Mouse (Mus musculus) lung, embryonic 14.5 days (tissue): Measurements from ENCODE around the gene Mrpl20. TPM values are rescaled to one million over a fixed set of nuclear protein-coding genes. Genes with fewer than 3 reads are reported as not detected.

Experiments
- ATAC-seq: fragments of 200-750 bp; cut with Nextera tagmentation; 2 replicates; pipeline ENCODE4 v1.8.0; 2017; ENCODE audit warnings: mild to moderate bottlenecking, moderate TSS enrichment, moderate library complexity; ENCODE audit not compliant: insufficient read depth
- DNase-seq: peaks from one replicate; pipeline ENCODE4 v3.0.0-alpha.2; 2015
- H3K27ac ChIP-seq: fragments of 300-500 bp; sonication (generic); 2 replicates; pipeline ENCODE4 v1.5.1; 2014; ENCODE audit warnings: low read depth, mild to moderate bottlenecking, moderate library complexity
- H3K27me3 ChIP-seq: fragments of 300-500 bp; sonication (generic); 2 replicates; pipeline ENCODE4 v1.6.1; 2014; ENCODE audit warnings: low read length, control low read depth; ENCODE audit not compliant: insufficient read depth
- H3K36me3 ChIP-seq: fragments of 300-500 bp; sonication (generic); 2 replicates; pipeline ENCODE4 v1.6.1; 2014; ENCODE audit warnings: control low read depth; ENCODE audit not compliant: insufficient read depth
- H3K4me1 ChIP-seq: fragments of 300-500 bp; sonication (generic); 2 replicates; pipeline ENCODE4 v1.6.1; 2014; ENCODE audit warnings: antibody characterized with exemption, control low read depth; ENCODE audit not compliant: insufficient read depth
- H3K4me2 ChIP-seq: fragments of 300-500 bp; sonication (generic); 2 replicates; pipeline ENCODE4 v1.6.1; 2014; ENCODE audit warnings: mild to moderate bottlenecking
- H3K4me3 ChIP-seq: fragments of 300-500 bp; sonication (generic); 2 replicates; pipeline ENCODE4 v1.5.1; 2014; ENCODE audit warnings: low read depth, low read length
- H3K9ac ChIP-seq: fragments of 300-500 bp; sonication (generic); 2 replicates; pipeline ENCODE4 v1.6.1; 2014
- H3K9me3 ChIP-seq: fragments of 300-500 bp; sonication (generic); 2 replicates; pipeline ENCODE4 v1.6.1; 2016; ENCODE audit warnings: low read depth, low read length, control low read depth
- CTCF ChIP-seq: IDR thresholded peaks from 2 replicates; pipeline ENCODE4 v1.5.1; 2016; ENCODE audit warnings: antibody characterized with exemption, low read depth
- WGBS: fragments of 180-500 bp; shearing (Covaris S2); extraction: QIAGEN DNeasy Blood & Tissue Kit; methylation state at CpG from one replicate; pipeline ENCODE4 v1.1.7; 2014; 5-methylcytosine and 5-hydroxymethylcytosine counted together
- polyA plus RNA-seq: library from polyadenylated mRNA; unstranded; fragments of >200 nt; fragmentation: Nextera tagmentation; extraction: Ambion mirVana; gene quantifications from 2 replicates; pipeline ENCODE4 v1.2.1, GENCODE M21; 2014

Mrpl20 gene
- polyA plus RNA-seq, 1 experiment from 2014 or later, result 231 TPM

DNA sequence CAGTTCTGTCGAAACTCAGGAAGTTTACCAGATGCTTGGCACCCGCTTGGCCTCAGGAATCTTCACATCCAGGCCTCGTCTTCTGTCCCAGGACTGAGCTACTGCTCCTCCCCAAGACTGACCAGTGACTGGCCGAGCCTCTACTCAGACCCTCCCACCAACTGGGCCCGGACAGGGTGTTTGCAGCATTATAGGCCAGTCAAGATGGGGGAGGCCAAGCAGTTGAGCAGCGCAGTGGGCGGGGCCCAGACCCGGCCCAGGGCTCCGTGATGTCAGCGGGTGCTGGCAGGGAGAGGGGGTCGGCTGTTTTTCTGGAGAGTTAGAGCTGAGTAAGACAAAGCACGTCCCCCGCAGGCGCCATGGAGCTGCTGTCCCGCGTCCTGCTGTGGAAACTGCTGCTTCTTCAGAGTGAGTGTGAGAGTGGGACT, 36.8 kb downstream of the Mrpl20 start, which contains the start of gene Mxra8:
Gene Mxra8, plus strand, starts transcription at position 198 of the 428 bp plus-strand sequence.
- H3K4me2 ChIP-seq, result peak within 1 kb of the TSS; percentile 96

DNA sequence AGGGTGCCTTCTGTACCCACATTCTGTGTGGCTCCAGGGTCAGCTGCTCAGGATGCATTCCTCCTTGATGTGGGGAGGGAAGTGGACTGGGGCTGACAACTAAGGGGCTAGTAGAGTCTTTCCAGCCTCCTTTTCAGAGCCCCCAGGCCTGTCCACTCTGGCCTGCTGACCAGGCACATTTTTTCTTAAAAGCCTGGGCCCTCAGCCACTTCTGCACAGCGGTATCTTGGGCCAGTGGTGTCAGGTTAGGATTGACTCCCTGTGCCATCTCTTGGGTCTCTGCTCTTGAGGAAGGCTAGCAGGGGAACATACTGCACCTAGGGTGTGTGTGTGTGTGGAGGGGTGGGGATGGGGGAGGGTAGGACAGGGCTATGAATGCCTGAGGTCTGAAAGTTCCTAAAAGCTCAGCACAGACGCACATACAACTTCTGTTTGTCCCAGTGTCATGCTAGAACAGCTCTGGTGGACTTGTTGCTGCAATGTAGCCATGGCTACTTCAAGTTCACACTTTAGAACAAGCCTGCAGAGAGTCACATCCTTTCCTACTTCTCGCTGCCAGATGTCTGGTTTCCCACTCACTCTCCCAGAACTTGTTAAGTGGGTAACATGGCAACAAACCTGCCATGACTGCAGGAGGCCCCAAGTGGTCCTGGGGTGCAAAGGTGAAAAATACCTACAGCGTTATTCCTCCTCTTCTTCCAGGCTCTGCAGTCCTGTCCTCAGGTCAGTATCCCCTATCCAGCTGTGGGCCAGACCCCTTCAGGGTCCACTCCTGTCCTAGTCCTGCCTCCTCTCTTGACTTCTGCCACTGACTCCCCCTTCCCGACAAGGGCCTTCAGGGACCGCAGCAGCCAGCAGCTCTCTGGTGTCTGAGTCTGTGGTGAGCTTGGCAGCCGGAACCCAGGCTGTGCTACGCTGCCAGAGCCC, 37.7 kb downstream of the Mrpl20 start:
- Histone ChIP-seq H3K4me3 (peak overlapping the region; percentile 58), H3K9ac (peak overlapping the region; percentile 63), H3K9me3 (no peaks in the 10 kb centered on the region), H3K27me3 (0 out of 2 replicates have a peak, but pooled peaks cover 3% of the 10 kb centered on the region), H3K36me3 (peaks cover 28% of the 10 kb centered on the region; the same call in 1 of the 2 replicates), H3K4me1 (peaks cover 28% of the 10 kb centered on the region), H3K4me2 (peak overlapping the region; percentile 96), H3K27ac (peak overlapping the region; percentile 96)
- WGBS, result 8% methylated on average over 8 of the region's 8 CpGs
- ATAC-seq (peak; percentile 2; the same call in 1 of the 2 replicates), DNase-seq (peak; percentile 33)
- TF ChIP-seq CTCF, result no peak

More for the DNA sequence above, 36.8 kb downstream of the Mrpl20 start, which contains the start of gene Mxra8:
- no peak for TF ChIP-seq CTCF
- ATAC-seq, result peak; percentile 94
- peaks cover 28% of the 10 kb centered on the region; the same call in 1 of the 2 replicates for H3K36me3 ChIP-seq
- H3K27me3 ChIP-seq, result 0 out of 2 replicates have a peak, but pooled peaks cover 3% of the 10 kb centered on the region
- no peaks in the 10 kb centered on the region for H3K9me3 ChIP-seq
- peaks cover 28% of the 10 kb centered on the region for H3K4me1 ChIP-seq
- peak; percentile 95 for DNase-seq
- peak within 1 kb of the TSS; percentile 58 for H3K4me3 ChIP-seq
- peak within 1 kb of the TSS; percentile 63 for H3K9ac ChIP-seq
- peak within 1 kb of the TSS; percentile 96 for H3K27ac ChIP-seq
- 3% methylated on average over 16 of the region's 16 CpGs for WGBS

DNA sequence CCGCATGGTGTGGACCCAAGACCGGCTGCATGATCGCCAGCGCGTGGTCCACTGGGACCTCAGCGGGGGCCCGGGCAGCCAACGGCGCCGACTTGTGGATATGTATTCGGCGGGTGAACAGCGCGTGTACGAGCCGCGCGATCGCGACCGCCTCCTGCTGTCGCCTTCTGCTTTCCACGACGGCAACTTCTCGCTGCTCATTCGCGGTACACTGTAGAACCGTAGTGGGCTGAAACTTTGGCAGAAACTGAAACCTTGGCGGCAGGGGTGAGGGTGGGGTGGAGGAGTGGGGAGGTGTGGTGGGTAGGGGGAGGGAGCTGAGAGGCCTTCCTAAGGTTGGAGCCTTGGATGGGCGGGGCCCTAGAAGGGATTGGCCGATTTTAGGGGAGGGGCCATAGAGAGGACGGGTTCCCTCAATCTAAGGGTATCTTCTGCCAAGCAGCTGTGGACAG, 38.4 kb downstream of the Mrpl20 start:
- Histone ChIP-seq H3K27ac (peak overlapping the region; percentile 96; the same call in 1 of the 2 replicates), H3K36me3 (peaks cover 32% of the 10 kb centered on the region; the same call in 1 of the 2 replicates), H3K4me1 (peaks cover 28% of the 10 kb centered on the region), H3K9ac (peak overlapping the region; percentile 63), H3K4me2 (peak overlapping the region; percentile 96), H3K4me3 (peak overlapping the region; percentile 58), H3K9me3 (no peaks in the 10 kb centered on the region), H3K27me3 (0 out of 2 replicates have a peak, but pooled peaks cover 3% of the 10 kb centered on the region)
- TF ChIP-seq CTCF, result peak; percentile 59
- peak; percentile 13 for ATAC-seq
- DNase-seq, result peak; percentile 80
- under 1% methylated on average over 32 of the region's 32 CpGs for WGBS

DNA sequence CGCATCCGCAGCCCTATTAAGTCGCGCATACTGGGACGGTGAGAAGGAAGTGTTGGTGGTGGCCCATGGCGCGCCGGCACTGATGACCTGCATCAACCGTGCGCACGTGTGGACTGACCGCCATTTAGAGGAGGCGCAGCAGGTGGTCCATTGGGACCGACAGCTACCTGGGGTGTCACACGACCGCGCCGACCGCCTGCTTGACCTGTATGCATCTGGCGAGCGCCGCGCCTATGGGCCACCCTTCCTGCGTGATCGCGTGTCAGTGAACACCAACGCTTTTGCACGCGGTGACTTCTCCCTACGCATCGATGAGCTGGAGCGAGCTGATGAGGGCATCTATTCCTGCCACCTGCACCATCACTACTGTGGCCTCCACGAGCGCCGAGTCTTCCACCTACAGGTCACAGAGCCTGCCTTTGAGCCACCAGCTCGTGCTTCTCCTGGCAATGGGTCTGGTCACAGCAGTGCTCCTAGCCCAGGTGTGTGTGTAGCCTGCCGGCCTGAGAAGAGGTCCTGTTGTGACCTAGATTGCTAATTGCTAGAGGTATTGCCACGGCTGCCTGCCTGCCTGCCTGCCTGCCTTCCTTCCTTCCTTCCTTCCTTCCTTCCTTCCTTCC, 39.1 kb downstream of the Mrpl20 start:
- TF ChIP-seq CTCF, result no peak
- 40% methylated on average over 38 of the region's 38 CpGs for WGBS
- peaks cover 28% of the 10 kb centered on the region for H3K4me1 ChIP-seq

DNA sequence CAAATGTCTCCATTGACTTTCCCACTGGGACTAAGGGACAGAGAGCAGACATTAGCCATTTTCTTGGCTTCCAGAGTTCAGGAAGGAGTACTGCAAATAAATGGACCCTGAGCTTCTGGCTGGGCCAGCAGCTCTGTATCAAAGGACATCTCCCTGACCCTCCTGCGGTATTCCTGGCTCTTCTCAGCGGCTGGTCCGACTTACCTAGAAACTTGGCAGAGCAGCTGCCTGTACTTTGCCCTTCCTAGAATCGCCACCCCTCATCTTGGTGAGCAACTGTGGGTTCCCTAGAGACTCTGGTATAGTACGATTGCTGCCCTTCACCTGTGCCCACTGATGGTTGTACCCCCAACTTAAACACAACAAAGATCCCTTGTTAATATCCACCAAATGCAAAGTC, 40.6 kb downstream of the Mrpl20 start:
- Histone ChIP-seq H3K4me2 (no peak overlapping the region), H3K27ac (no peak overlapping the region), H3K36me3 (peaks cover 32% of the 10 kb centered on the region; the same call in 1 of the 2 replicates), H3K4me3 (no peak overlapping the region), H3K27me3 (0 out of 2 replicates have a peak, but pooled peaks cover 3% of the 10 kb centered on the region), H3K9ac (no peak overlapping the region), H3K9me3 (no peaks in the 10 kb centered on the region), H3K4me1 (peaks cover 26% of the 10 kb centered on the region)
- WGBS, result 84% methylated on average over 5 of the region's 5 CpGs
- DNase-seq (no peak), ATAC-seq (no peak)
- no peak for TF ChIP-seq CTCF

More for the DNA sequence above, 39.1 kb downstream of the Mrpl20 start:
- no peaks in the 10 kb centered on the region for H3K9me3 ChIP-seq
- DNase-seq (no peak), ATAC-seq (no peak)
- peak overlapping the region; percentile 63; the same call in 1 of the 2 replicates for H3K9ac ChIP-seq
- no peak overlapping the region for H3K27ac ChIP-seq
- peaks cover 32% of the 10 kb centered on the region; the same call in 1 of the 2 replicates for H3K36me3 ChIP-seq
- peak overlapping the region; percentile 96 for H3K4me2 ChIP-seq
- H3K27me3 ChIP-seq, result 0 out of 2 replicates have a peak, but pooled peaks cover 3% of the 10 kb centered on the region
- peak overlapping the region; percentile 58; the same call in 1 of the 2 replicates for H3K4me3 ChIP-seq

DNA sequence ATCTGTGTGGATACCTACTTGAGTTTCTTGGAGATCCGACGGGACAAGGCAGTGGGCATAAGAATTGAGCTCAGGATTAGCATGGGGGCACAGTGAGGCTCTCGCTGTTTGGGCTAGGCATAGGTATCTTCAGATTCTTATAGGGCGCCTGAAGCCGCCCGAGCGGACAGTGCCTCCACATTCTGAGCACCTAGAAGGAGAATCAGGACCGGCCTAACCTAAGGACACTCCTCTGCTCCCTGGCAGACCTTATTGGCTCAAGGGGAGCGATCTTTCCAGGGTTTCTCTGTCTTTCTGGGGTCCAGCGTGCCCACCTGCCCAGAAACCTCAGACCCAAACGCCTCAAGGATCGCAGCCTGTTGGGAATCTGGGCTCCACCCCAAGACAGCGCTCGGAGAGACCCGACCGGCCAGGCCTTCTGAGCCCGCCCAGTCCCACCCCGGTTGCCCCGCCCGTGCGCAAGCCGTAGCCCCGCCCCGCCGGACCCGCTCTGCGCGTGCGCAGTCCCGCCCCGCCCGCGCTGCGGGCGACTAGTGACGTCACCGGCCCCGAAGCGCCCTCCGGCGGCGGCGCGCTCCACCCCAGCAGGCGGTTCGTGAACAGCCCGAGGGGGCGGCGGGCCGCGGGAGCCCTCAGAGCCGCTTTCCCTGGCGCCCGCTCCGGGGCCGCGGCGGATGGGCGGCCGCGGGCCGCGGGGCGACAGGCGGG, 44.3 kb downstream of the Mrpl20 start, which contains the start of gene Dvl1:
Gene Dvl1, plus strand, starts transcription at position 532 of the 708 bp plus-strand sequence.
- H3K27me3 ChIP-seq, result no peaks in the 10 kb centered on the region
- H3K36me3 ChIP-seq, result peaks cover 25% of the 10 kb centered on the region; the same call in 1 of the 2 replicates
- peaks cover 8% of the 10 kb centered on the region; the same call in 1 of the 2 replicates for H3K4me1 ChIP-seq
- peak within 1 kb of the TSS; percentile 83 for H3K9ac ChIP-seq
- peak within 1 kb of the TSS; percentile 87 for H3K4me3 ChIP-seq
- WGBS, result 1% methylated on average over 52 of the region's 65 CpGs
- H3K4me2 ChIP-seq, result peak within 1 kb of the TSS; percentile 96
- H3K27ac ChIP-seq, result peak within 1 kb of the TSS; percentile 51; the same call in 1 of the 2 replicates
- H3K9me3 ChIP-seq, result no peaks in the 10 kb centered on the region
- DNase-seq, result peak; percentile 96
- no peak; the same call in 1 of the 2 replicates for TF ChIP-seq CTCF
- ATAC-seq, result peak; percentile 93
